Mouse (Mus musculus) heart, embryonic 16.5 days (tissue): ENCODE measurements around the gene Atxn2. TPM values are rescaled to one million over a fixed set of nuclear protein-coding genes. Genes with fewer than 3 reads are reported as not detected.
"Not testable (repeated sequence)": the region's sequence is repeated elsewhere in the genome, so short reads cannot be mapped to it uniquely, and the experiment has no call there.

Experiments used
- ATAC-seq: fragments of 200-750 bp; cut with Nextera tagmentation; replicated peaks from 2 replicates; pipeline ENCODE4 v1.8.0; 2017; ENCODE audit warnings: moderate number of reproducible peaks; ENCODE audit not compliant: insufficient read depth, low FRiP score; ENCODE audit errors: extremely low read depth
- H3K27ac ChIP-seq: fragments of 300-500 bp; sonication (generic); 2 replicates; pipeline ENCODE4 v1.5.1; 2014; ENCODE audit warnings: mild to moderate bottlenecking, low read length, control low read depth, moderate library complexity
- H3K27me3 ChIP-seq: fragments of 300-500 bp; sonication (generic); 2 replicates; pipeline ENCODE4 v1.6.1; 2014; ENCODE audit warnings: low read length, mixed read lengths; ENCODE audit not compliant: control insufficient read depth, insufficient read depth
- H3K36me3 ChIP-seq: fragments of 300-500 bp; sonication (generic); 2 replicates; pipeline ENCODE4 v1.6.1; 2014; ENCODE audit not compliant: control insufficient read depth, insufficient read depth
- H3K4me1 ChIP-seq: fragments of 300-500 bp; sonication (generic); 2 replicates; pipeline ENCODE4 v1.6.1; 2014; ENCODE audit warnings: low read length, mixed read lengths; ENCODE audit not compliant: control insufficient read depth, insufficient read depth
- H3K4me2 ChIP-seq: fragments of 300-500 bp; sonication (generic); 2 replicates; pipeline ENCODE4 v1.6.1; 2014; ENCODE audit warnings: low read depth, mild to moderate bottlenecking, control low read depth, low read length
- H3K4me3 ChIP-seq: fragments of 300-500 bp; sonication (generic); 2 replicates; pipeline ENCODE4 v1.5.1; 2014; ENCODE audit warnings: mild to moderate bottlenecking, control low read depth, low read length
- H3K9ac ChIP-seq: fragments of 300-500 bp; sonication (generic); 2 replicates; pipeline ENCODE4 v1.6.1; 2014; ENCODE audit warnings: low read length, control low read depth
- H3K9me3 ChIP-seq: fragments of 300-500 bp; sonication (generic); replicated peaks from 2 replicates; pipeline ENCODE4 v1.6.1; 2016; ENCODE audit warnings: low read length; ENCODE audit not compliant: control insufficient read depth
- WGBS: fragments of 180-500 bp; shearing (Covaris S2); extraction: QIAGEN DNeasy Blood & Tissue Kit; methylation state at CpG from one replicate; pipeline ENCODE4 v1.1.7; 2014; 5-methylcytosine and 5-hydroxymethylcytosine counted together
- polyA plus RNA-seq: library from polyadenylated mRNA; unstranded; fragments of >200 nt; fragmentation: Nextera tagmentation; extraction: Ambion mirVana; gene quantifications from 2 replicates; pipeline ENCODE4 v1.2.1, GENCODE M21; 2015

Gene Atxn2
- polyA plus RNA-seq, 1 experiment from 2014 or later, result 38.4 TPM

DNA sequence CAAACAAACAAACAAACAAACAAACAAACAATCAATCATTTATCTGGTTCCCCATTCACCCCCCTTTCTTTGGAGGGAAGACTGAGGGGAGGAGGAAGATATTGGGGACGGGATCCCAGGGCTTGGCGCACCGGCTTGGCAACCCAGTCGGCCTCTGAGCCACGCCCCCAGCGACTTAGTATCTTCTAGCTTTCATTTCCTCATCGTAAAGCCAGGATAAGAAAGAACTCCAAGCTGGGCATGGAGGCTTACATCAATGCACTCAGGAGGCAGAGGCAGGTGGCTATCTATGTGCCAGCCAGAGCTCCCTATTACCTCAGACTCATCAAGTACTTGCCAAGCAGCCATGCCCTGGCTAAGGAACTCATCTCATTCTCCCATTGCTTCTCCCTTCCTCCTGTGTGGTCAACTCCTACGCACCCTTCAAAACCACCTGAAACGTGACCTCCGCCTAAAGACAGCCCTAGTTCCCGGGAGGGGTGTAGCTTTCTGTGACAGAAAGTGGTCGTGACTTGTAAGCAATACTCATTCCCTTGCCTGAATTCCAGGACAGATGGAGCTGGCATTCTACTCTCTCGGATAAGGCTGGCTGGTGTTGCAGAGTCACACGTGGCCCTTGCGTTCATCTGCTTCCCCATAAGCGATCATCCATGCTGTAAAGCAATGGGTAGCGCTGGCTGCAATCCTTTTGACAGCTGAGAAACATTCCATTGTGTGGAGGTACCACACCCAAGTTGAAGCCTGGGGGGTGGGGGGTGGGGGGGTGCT lies 132.2 kb downstream of the Atxn2 start:
- Histone ChIP-seq H3K4me3 (peak overlapping the region; percentile 70), H3K9ac (peak overlapping the region; percentile 80), H3K4me1 (peaks cover 22% of the 10 kb centered on the region), H3K36me3 (no peaks in the 10 kb centered on the region), H3K27ac (no peak overlapping the region), H3K9me3 (no peaks in the 10 kb centered on the region), H3K4me2 (peak overlapping the region; percentile 89), H3K27me3 (peaks cover 10% of the 10 kb centered on the region)
- 14% methylated on average over 17 of the region's 17 CpGs for WGBS
- ATAC-seq, result no peak

DNA sequence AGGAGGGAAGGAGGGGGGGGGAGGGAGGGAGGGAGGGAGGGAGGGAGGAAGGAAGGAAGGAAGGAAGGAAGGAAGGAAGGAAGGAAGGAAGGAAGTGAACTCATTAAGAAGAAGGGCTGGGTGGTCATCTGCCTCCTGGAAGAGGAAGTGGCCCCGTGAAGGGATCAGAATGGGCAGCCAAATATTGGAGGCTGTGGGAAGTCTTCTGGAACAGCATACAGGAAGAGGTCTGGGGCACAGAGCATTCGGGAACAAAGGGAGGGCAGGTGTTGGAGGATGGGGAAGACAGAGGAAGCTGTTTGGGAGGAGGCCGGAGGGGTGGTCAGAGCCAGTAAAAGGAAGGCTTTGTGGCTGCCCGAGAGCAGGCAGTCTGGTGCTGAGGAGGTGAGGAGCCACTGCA lies 134.2 kb downstream of the Atxn2 start:
- H3K27ac ChIP-seq, result no peak overlapping the region
- H3K4me1 ChIP-seq, result peaks cover 28% of the 10 kb centered on the region
- WGBS, result 32% methylated on average over 4 of the region's 4 CpGs
- no peaks in the 10 kb centered on the region for H3K9me3 ChIP-seq
- no peak for ATAC-seq
- H3K4me3 ChIP-seq, result no peak overlapping the region
- no peak overlapping the region for H3K4me2 ChIP-seq
- H3K36me3 ChIP-seq, result no peaks in the 10 kb centered on the region
- peaks cover 10% of the 10 kb centered on the region for H3K27me3 ChIP-seq
- no peak overlapping the region for H3K9ac ChIP-seq

DNA sequence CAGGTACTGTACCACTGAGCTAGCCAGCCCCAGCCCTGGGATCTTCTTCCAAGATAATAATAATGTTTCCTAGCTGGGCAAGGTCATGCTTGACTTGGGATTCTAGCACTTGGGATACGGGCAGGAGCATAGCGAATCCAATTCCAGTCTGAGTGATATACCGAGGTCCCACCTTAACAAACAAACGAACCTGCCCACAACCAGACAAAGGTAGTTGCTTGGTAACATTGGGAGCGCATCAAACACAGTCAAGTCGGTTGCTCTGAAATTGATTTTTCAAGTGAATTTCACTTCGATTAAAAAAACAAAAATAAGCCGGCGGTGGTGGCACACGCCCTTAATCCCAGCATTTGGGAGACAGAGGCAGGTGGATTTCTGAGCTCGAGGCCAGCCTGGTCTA lies 135.2 kb downstream of the Atxn2 start:
- Histone ChIP-seq H3K9me3 (no peaks in the 10 kb centered on the region), H3K9ac (no peak overlapping the region), H3K27ac (no peak overlapping the region), H3K4me2 (no peak overlapping the region), H3K27me3 (peaks cover 10% of the 10 kb centered on the region), H3K36me3 (no peaks in the 10 kb centered on the region), H3K4me3 (no peak overlapping the region), H3K4me1 (peaks cover 38% of the 10 kb centered on the region)
- 78% methylated on average over 11 of the region's 11 CpGs for WGBS
- ATAC-seq, result no peak

DNA sequence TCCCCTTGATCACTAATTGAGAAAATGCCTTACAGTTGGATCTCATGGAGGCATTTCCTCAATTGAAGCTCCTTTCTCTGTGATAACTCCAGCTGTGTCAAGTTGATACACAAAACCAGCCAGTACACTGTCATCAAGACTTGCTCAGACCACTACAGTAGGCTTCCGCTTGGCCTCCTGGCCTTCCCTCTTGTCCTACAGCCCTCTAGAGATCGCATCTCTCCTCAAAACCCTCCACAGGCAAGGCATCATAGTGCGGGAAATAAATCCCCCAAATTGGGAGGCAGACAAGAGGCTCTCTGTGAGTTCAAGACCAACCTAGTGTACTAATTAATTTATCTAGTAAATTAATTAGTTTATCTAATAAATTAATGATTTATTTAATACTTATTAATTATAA lies 136.1 kb downstream of the Atxn2 start:
- H3K4me1 ChIP-seq, result peaks cover 43% of the 10 kb centered on the region
- H3K9me3 ChIP-seq, H3K36me3 ChIP-seq, H3K9ac ChIP-seq, ATAC-seq, H3K4me2 ChIP-seq, H3K4me3 ChIP-seq, H3K27ac ChIP-seq, H3K27me3 ChIP-seq: not testable (repeated sequence)
- 84% methylated on average over 3 of the region's 3 CpGs for WGBS

DNA sequence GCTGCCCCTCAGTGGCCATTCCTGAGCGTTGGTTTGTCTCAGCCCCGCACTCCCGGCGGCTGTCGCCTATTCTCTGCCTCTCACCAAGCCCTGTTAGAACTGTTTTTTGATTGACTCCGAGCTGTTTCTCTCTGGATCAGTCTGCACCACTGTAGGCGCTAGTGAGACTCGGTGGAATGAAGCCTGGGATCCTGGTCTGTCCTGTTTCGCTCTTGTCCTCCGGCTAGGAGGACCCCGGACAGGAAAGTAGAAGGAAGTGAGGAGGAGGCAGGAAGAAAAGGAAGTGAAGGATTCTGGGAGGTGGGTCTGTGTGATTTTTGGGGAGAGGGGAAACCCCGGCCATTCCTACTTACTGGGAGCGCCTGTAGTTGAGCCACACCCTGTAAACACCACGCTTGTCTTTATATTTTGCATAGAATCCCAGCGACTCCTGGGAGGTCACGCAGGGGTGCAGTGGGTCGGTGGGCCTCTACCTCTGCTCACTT lies 136.9 kb downstream of the Atxn2 start:
- Histone ChIP-seq H3K9me3 (no peaks in the 10 kb centered on the region), H3K4me1 (peaks cover 38% of the 10 kb centered on the region), H3K27me3 (peaks cover 9% of the 10 kb centered on the region), H3K9ac (peak overlapping the region; percentile 78), H3K36me3 (peaks cover 13% of the 10 kb centered on the region), H3K4me2 (peak overlapping the region; percentile 91), H3K4me3 (peak overlapping the region; percentile 93), H3K27ac (peak overlapping the region; percentile 90)
- peak; percentile 32; the same call in 1 of the 2 replicates for ATAC-seq
- 0% methylated on average over 17 of the region's 17 CpGs for WGBS

DNA sequence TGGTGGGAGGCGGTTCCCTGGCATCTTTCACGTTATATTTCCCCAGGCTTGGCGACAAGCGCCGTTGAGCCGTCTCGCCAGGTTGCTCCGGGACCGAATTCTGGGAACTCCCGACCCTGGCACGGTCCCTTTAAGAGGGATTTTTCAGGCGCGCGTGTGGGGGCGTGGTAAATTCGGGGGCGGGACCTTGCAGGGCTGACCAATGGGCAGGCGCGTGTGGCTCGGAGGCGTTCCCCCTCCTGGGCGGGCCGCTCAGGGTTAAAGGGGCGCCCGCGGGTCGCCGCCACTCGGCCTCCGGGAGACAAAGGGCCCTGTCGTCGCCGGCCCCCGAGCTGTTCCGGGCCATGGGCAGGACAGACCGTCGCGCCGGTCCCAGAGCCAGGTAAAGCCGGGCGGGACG lies 137.6 kb downstream of the Atxn2 start, which contains the start of gene Pheta1:
TSS of gene Pheta1 (plus strand) at position 242 of the 400 bp plus-strand sequence.
- ATAC-seq, result peak; percentile 92
- Histone ChIP-seq H3K27me3 (peaks cover 2% of the 10 kb centered on the region), H3K36me3 (peaks cover 16% of the 10 kb centered on the region), H3K27ac (peak within 1 kb of the TSS; percentile 90), H3K9me3 (no peaks in the 10 kb centered on the region), H3K4me2 (peak within 1 kb of the TSS; percentile 91), H3K4me3 (peak within 1 kb of the TSS; percentile 93), H3K9ac (peak within 1 kb of the TSS; percentile 93), H3K4me1 (peaks cover 36% of the 10 kb centered on the region)
- WGBS, result under 1% methylated on average over 42 of the region's 42 CpGs

DNA sequence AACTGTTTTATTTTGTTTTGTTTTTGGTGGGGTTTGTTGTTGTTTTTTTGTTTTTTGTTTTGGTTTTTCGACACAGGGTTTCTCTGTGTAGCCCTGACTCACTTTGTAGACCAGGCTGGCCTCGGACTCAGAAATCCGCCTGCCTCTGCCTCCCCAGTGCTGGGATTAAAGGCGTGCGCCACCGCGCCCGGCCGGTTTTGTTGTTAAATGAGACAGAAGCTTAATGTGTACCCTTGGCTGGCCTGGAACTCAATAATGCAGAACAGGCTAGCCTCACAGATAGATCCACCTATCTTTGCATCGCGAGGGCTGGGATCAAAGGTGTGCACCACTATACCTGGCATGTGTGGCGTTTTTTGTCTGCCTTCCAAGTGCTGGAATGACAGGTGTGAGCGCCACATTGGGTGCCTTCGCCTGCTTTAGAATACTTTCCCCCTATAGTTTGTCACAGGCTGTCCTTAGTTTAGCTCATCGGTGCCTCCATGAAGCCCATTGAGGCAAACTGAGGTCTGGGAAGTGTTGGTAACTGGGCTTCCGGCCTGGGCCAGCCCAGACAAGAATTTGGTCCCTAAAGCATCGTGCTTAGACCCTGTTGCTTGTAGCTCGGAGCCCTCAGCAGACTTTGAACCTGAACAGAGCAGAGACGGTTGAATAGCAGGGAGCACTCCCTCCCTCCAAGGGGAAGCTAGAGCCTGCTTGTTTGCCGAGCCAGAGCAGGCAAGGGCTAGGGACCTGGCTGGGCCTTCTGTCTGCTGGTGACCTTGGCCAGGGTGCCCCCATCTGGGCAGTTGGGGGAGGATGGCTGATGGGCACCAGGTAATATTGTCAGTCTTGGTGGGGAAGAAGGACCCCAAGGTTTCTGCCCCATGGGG lies 138.6 kb downstream of the Atxn2 start:
- Histone ChIP-seq H3K9ac (peak overlapping the region; percentile 93), H3K27ac (peak overlapping the region; percentile 51; the same call in 1 of the 2 replicates), H3K36me3 (peaks cover 16% of the 10 kb centered on the region), H3K4me3 (peak overlapping the region; percentile 93), H3K4me1 (peaks cover 39% of the 10 kb centered on the region), H3K9me3 (no peaks in the 10 kb centered on the region), H3K27me3 (no peaks in the 10 kb centered on the region), H3K4me2 (peak overlapping the region; percentile 91)
- no peak for ATAC-seq
- 41% methylated on average over 20 of the region's 20 CpGs for WGBS

DNA sequence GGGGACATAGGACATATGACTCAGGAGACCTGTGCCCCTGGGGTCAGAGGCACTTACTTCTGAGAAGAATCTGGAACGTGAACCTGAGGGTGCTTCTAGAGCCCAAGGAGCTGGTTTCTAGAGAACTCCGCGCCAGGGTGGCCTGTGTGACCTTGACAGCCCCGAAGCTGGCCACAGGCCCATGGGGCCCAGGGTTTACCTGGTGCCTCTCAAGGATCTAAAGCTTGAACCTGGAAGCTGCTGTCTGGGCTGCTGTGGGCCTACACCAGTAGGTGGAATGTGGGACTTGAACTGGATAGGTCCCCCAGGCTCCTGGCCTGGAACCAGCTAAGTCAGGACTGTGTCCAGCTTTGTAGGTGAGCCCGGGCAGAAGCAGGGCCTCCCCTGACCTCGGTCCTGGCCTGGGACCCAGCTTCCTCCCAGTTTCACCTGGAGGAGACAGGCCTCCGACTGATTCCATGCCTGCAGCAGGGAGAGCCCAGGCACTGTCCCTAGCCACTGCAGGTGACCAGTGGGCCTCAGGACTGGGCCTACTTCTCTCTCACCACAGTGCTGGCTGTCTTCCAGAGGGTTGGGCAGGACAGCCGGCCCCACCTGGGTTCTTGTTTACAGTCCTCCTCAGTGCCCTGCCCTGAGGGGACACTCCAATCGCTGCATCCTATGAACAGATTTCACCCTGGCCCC lies 142.4 kb downstream of the Atxn2 start:
- Histone ChIP-seq H3K4me3 (no peak overlapping the region), H3K27me3 (no peaks in the 10 kb centered on the region), H3K36me3 (peaks cover 16% of the 10 kb centered on the region), H3K9ac (no peak overlapping the region), H3K27ac (no peak overlapping the region), H3K4me1 (peaks cover 34% of the 10 kb centered on the region), H3K4me2 (no peak overlapping the region), H3K9me3 (no peaks in the 10 kb centered on the region)
- ATAC-seq, result no peak
- WGBS, result 71% methylated on average over 9 of the region's 9 CpGs
